Mouse (Mus musculus): Measurements from ENCODE around the gene AC161166.1. TPM values are rescaled to one million over a fixed set of nuclear protein-coding genes. Genes with fewer than 3 reads are reported as not detected.
"Not testable (repeated sequence)": the region's sequence is repeated elsewhere in the genome, so short reads cannot be mapped to it uniquely, and the experiment has no call there.

Gene AC161166.1
- total RNA-seq, 2 experiments from 2014 or later, result not detected

DNA sequence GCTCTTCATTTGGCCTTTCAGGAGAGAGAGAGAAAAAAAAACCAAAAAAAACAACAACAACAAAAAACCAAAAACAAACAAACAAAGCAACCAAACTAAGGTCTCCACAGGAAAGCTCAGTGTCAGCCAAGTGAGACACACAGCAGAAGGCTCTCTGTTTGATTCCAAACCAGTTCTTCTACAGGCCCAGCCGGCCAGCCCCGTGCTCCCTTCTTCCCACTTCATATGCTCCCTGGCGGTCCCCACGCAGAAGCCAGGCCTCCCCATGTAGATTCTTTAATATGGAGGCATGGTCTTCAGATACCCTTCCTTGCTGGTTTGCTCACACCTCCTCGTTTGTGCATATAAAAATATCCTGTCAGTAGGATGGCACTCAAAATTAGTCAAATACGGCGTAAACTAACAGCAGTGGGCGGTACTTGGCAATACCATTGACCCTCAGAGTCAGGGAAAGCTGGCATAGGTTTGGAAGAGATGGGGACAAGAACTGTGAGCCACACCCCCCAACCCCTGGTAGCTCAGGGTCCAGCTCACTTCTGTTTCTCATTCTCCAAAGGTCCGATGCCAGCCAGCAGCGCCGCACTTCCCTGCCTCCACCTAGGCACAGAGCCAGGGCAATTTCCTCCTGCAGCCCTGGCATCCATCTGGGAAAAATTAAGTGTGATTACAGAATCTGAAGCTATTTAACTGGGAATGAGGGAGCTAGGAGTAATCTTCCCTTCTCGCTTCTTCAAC lies 13.6 kb upstream of the AC161166.1 start:
- DNase-seq (ENCODE audit: low spot score), result no peak

DNA sequence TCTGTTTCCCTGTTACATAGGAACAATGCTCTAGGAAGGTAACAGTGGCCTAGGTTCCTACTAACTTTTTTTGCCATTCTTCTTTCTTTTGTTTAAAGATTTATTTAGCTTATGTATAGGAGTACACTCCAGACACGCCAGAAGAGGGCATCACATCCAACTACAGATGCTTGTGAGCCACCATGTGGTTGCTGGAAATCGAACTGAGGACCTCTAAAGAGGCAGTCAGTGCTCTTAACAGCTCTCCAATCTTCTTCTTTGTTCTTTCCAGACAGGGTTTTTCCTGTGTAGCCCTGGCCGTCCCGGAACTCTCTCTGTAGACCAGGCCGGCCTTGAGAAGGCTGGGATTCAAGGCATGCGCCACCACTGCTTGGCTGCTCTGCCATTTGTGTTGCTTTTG lies 12.7 kb upstream of the AC161166.1 start:
- DNase-seq (ENCODE audit: low spot score), result no peak

DNA sequence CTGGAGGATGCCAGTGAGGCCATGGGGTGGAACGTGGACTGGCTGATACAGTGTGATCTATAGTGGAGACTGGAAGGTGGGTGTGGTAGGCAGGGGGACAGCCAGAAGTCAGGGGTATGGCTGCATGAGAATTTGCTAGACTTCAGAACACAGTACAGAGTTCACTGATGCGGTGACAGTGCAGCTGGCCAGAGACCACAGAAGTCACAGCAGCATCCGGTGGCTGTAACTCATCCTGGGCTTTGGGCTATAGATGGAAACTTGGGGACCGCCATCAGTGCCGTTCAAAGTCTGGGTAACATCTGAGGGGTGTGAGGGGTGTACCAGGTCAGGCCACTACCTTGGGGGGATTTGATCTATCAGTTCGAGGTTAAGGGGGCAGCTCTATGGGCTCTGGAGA lies 11.5 kb upstream of the AC161166.1 start:
- no peak for DNase-seq (ENCODE audit: low spot score)

DNA sequence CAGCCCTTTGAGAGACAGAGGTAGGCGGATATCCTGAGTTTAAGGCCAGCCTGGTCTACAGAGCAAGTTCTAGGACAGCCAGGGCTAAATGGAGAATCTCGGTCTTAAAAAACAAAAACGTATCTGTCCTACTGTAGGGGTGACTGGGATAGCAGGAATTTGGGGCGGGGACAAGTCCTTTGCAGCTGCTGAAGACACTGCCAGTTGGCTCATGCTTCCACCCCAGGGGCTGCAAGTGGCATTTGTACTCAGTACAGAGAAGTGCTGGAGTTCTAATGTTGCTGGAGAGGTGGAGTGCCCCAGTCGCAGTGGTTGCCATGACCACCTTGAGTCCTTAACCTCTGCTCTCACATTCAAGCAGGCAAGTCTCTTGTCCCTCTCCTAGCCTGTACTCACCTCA lies 10.6 kb upstream of the AC161166.1 start:
- no peak for DNase-seq (ENCODE audit: low spot score)

DNA sequence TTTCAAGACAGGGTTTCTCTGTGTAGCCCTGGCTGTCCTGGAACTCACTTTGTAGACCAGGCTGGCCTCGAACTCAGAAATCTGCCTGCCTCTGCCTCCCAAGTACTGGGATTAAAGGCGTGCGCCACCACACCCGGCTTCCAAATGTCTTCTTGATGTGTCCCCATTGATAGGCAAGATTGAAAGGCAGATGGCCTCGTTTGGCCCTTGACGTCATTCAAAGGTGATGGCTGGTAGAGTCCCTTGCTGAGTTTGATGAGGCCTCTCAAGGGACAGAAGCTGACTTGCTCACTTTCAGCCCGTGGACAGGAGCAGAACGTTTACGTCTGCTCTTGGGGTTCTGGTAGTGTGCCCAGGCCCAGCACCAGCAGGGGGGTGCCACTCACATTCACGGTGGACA lies 7.8 kb upstream of the AC161166.1 start:
- not testable (repeated sequence) for DNase-seq (ENCODE audit: low spot score)

DNA sequence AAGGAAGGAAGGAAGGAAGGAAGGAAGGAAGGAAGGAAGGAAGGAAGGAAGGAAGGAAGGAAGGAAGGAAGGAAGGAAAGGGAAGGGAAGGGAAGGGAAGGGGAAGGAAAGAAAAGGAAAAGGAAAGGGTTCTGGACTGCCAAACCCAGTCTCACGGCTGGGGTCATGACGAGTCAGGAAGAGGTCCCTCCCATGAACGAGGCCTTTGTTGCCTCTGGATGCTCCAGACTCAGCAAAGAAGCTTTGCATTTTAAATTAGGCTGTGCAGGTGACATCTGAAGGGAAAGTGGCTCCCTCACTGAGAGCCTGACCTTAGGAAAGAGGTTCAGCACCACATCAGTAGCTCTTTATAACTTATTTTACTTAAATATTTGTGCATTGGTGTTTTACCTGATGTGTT lies 6.9 kb upstream of the AC161166.1 start:
- DNase-seq (ENCODE audit: low spot score), result no peak

DNA sequence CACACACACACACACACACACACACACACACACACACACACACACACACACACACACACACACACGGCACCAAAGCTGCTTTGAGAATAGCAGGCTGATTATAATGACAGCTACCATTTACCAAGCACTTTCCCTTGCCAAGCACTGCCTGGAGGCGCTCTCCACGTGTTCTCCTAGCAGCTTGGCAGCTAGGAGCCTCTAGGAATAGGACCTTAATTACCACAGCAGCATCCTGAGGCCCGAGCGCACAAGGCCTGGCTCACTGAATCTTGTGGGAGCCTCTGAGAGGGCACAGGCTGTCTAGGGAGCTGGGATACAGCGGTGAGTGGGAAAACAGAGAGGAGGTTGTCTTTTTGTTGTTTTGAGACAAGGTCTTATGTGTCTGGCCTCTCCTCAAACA lies 5.4 kb upstream of the AC161166.1 start:
- DNase-seq (ENCODE audit: low spot score), result no peak

DNA sequence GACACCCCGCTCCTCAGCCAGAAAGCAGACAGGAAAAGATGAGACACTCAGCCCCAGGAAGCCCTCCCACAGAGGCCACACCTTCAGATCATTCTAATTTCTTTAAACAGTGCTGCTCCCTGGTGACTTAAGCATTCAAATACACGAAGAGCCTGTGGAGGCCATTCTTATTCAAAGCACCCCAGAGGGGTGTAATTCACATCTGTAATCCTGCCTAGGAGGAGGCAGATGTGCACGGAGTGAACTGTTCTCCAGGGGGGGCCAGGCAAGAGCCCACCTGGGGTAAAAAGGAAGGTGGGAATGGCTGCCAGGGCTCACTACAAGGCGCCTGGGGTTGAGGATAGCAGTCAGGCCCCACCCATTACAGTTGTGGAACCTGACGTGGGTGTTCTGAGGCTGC lies 4.8 kb upstream of the AC161166.1 start:
- no peak for DNase-seq (ENCODE audit: low spot score)

DNA sequence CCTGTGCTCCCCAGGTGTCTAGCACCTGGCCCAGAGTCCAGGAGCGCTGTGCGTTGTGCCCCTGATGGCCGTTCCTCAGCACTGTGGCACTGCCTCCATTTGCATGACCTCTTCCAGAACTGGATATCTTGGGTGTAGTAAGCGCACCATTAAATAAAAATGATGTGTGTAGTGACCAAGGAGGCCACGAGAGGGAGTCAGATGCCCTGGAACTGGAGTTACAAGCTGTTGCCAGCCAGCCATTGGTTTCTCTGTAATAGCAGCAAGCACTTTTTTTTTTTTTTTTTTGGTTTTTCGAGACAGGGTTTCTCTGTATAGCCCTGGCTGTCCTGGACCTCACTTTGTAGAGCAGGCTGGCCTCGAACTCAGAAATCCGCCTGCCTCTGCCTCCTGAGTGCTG lies 4.1 kb upstream of the AC161166.1 start:
- DNase-seq (ENCODE audit: low spot score), result not testable (repeated sequence)

DNA sequence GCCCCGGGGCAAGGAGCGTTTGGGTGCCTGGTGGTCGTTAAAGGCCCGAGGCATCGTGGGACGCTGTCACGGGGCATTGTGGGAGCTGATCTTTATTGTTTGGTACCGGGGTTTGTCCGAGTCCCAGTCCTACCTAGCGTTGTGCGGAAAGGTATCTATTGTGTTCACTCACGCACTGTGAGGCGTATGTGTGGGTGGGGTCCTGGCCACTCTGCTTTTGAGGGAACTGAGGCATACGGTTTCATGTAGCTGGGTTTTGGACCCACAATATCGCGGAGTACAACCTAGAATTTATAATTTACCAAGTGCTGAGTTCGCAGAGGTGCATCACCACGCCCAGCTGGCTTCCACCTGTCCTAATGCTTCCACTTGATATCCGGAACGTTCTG lies 4.5 kb downstream of the AC161166.1 start:
- no peak for DNase-seq (ENCODE audit: low spot score)

DNA sequence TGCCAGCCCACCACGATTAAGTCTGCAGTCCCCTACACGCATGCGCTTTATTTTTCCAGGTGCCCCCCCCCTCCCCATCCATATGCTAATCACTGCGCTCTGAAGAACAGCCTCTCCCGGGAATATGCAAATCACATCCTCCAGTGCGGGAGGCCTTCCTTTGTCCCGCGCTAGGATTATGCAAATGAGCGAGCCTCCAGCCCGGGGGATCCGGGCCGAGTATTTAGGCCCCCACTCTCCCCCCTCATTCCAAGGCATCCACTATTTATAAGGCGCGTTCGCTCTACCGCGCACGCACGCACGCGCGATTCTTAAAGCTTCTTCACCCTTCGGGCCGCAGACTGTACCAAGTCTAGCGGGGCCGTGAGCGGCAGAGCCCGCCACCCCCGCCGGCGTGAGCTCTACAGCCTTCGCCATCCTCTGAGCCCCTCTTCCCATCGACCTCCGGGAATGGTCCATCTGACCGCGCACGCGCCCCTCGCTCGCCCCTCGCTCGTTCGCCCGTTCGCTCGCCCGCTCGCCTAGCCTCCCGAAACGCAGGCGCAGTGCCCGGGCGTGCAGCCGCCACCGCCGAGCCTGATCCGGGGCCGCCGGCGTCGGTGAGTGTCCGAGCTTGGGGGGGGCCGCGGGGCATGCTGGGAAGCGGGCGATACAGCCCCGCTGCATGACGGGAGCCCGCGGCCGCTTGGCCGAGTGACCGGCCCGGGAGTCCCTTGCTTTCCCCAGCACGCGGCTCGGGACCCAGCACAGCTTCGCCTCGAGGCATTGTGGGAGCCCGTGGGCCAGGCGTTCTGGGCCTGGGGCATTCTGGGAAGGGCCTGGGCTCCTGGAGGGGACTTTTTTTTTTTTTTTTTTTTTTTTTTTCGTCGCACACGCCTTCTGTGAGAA lies 5.2 kb downstream of the AC161166.1 start, which contains the start of gene Zfp428:
Gene Zfp428 (plus strand): TSS at position 169 of the 888 bp plus-strand sequence.
- DNase-seq (ENCODE audit: low spot score), result peak; percentile 86

DNA sequence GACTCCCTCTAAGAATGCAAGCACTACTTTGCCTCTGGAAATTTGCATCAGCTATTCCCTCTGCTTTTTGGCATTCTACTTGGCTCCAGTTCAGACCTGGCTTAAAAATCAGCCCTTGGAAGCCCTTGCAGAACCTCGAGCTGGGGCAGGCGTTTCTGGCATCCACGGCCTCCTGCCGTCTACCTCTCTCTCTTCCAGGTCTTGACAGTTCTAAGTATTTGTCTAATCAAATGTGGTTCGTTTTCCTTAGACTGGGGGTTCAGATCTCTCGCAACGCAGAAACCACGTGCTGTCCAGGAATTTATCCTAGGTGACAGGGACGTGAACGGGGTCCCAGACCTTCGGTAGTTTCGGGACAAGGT lies 5.8 kb downstream of the AC161166.1 start:
- DNase-seq (ENCODE audit: low spot score), result peak; percentile 44

DNA sequence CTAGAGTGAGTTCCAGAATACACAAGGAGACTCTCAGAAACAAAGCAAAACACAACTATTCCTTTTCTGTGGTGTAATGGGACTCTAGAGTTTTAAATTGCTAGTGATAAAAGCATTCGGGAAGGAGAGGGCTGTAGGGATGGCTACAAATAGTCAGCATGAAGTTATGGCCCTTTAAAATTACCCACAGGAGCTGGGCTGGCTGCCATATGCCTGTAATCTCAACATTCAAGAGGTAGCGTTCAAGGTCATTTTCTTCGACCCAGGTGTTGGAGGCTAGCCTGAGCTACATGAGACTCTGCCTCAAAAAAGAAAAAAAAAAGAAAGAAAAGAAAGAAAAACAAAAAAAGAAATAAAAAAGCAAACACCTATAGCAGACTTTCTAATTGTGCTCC lies 6.2 kb downstream of the AC161166.1 start:
- DNase-seq (ENCODE audit: low spot score), result no peak

DNA sequence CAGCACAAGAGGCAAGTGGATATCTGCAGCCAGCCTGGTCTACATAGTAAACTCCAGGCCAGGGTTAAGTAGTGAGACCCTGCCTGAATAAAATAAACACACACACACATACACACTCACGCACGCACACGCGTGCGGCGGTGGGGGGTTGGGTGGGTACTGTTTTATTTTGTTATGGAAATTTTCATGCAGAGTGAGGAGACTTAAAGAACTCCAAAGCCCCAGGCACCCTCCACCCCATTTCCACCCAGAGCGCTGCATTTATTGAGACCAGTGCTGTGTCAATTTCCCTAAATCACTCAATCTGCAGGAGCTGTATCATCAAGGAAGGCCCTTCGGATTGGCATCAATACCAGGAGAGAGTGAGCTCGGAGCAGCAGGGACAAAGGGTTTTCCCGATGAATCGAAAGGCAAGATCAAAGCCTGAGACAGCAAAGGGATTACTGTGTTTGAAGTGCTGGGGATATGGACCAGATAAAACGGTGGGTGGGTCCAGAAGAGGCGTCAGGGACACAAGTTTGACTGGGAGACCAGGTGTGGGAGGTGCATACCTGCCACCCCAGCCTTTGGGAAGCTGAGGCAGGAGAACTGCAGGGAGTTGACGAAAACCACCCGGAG lies 6.7 kb downstream of the AC161166.1 start:
- no peak for DNase-seq (ENCODE audit: low spot score)

DNA sequence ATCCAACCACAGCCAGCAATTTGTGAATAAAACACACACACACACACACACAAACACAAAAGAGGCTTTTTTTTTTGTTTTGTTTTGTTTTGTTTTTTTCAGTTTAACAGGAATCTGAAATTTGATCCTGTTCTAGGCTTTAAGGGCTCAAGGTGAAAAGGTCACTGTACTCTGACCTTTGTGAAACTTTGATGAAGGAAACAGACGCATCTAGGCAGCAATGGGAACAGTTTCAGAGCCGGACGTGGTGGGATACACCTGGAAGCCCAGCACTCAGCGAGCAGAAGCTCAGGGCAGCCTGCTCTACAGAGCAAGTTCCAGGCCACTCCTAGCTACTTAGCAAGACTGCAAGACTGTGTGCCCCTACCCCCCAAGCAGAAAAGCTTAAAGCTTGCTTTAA lies 7.4 kb downstream of the AC161166.1 start:
- no peak for DNase-seq (ENCODE audit: low spot score)

DNA sequence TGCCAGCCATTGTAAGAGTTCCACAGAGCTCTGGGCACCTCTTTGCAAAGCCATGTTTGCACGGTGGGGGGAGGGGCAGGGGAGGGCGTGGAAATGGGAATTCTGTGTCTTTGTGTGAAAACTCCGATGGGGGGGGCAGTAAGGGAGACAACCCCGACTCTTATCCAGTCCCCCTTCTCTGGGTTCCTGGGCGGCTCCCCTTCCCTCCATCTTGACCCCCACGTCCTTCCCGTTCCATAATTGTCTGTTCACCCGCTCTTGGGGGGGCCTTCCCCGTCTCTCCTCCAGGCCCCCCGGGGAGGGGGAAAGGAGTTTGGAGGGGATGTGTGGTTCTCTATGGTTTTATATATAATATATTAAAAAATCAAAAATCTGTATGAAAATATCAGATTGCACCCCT lies 8.3 kb downstream of the AC161166.1 start:
- no peak for DNase-seq (ENCODE audit: low spot score)

DNA sequence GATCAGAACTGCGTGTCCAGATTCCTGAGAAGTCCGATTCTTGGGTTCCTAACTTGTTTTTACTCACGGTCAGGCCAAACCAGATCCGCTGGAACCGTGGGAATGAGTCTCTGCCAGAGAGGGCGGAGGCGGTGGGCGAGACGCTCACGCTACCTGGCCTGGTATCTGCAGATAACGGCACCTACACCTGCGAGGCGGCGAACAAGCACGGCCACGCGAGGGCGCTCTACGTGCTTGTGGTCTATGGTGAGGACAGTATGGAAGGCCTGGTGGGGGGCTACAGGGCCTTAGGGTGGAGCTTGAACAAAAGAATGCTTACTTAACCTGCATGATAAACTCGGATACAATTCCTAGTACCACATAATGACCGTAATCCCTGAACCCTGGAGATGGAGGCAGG lies 10.8 kb downstream of the AC161166.1 start:
- no peak for DNase-seq (ENCODE audit: low spot score)

DNA sequence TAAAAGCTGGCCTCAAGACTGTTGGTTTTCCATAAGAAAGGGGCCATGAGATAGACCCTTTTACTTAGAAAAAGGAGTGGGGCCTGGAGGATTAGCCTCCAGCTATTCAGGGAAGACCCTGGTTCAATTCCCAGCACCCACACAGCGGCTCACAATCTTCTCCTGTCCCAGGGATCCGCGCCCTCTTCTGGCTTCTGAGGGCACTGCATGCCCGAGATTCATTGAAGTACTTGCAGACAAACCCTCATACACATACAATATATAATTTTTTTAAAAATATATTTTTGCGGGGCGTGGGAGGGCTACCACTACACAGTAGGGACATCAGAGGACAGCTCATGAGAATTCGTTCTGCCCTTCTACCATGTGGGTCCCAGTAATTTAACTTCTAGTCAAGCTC lies 11.3 kb downstream of the AC161166.1 start:
- no peak for DNase-seq (ENCODE audit: low spot score)

DNA sequence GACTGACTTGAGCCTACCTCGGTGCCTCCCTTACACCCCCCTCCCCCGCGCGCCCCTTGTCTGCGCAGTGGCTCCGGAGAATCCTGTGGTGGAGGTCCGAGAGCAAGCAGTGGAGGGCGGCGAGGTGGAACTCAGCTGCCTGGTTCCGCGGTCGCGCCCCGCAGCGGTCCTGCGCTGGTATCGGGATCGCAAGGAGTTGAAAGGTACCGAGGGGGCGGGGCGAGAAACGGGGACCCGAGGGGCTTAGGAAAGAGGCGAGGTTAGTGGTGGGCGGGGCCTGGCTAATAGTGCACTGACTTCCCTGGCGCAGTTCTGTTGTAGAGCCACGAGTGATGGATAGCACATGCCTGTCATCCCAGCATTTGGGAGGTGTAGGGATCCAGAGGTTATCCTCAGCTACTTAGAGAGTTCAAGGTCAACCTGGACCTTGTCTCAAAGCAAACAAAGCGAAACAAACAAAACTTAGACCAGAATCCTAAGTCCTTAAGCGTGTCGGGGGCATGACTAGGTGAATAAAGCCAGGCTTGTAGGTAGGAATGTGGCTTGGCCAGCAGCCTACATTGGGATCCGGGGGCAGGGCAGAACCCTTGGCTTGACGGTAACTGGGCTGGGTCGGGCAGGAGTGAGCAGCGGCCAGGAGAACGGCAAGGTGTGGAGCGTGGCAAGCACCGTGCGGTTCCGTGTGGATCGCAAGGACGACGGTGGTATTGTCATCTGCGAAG lies 12.2 kb downstream of the AC161166.1 start:
- DNase-seq (ENCODE audit: low spot score), result no peak

DNA sequence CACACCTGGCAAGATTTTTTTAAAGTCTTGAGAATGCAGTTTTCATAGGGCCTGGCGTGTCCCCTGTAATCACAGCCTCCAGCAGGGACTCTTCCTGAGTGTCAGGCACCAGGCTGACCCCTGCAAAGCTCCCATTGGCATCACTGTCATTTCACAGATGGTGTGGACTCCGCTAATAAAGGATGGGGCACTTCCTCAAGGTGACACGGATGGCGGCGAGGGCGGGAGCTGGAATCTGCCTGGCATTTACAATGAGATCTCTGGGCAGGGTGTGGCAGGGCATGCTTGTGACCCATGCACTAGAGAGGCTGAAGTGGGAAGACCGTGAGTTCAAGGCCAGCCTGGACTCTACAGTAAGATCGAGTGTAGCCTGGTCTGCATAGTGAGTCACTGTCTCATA lies 24.0 kb downstream of the AC161166.1 start:
- no peak for DNase-seq (ENCODE audit: low spot score)

DNA sequence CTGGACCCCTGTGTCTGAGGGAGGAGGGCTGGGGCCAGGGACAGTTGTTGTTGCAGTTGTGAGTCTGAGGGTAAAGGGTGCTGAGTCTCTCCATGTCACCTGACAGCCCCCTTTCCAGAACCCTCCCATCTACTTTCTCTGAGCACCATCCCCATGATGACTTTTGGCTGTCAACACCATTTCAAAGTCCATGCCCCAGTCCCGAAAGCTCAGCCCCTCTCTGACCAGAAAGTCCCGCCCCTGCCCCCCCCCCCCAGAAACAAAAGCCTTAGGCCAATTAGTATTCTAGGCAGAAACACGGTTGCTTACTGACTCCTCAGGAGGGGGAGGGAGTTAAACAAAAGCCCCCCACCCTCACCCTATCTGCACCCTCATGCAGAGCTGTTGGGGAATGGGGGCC lies 24.9 kb downstream of the AC161166.1 start:
- no peak for DNase-seq (ENCODE audit: low spot score)

DNA sequence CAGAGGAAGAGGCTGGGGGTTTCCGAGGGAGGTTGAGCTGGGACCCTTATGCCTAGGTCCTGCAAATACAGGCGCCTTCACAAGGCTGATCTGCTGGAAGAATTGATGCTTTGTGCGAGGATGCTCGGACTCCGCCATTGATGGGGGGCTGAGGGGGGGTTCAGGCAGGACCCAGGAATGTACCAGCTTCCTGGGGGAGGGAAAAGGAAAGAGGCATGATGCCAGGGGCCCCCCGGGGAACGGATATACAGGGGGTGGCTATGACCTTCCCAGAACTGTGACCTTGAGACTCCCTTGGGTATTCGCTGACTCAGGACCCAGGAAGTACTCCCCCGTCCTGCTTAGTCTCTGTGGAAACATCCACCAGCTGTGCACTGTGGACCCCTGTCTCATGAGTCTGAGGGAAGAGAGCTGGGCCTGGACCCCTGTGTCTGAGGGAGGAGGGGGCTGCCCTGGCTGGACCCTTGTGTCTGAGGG lies 25.6 kb downstream of the AC161166.1 start:
- no peak for DNase-seq (ENCODE audit: low spot score)

All from gastrocnemius, adult 18-20 months (tissue).